Mouse (Mus musculus) heart, postnatal 0 days (tissue): ENCODE measurements around the gene Colgalt1. TPM values are rescaled to one million over a fixed set of nuclear protein-coding genes. Genes with fewer than 3 reads are reported as not detected.
A peak's percentile ranks its signal among the peaks of the same experiment; 100 is the strongest.

Experiments used
- ATAC-seq: fragments of 200-750 bp; cut with Nextera tagmentation; 2 replicates; pipeline ENCODE4 v1.8.0; 2017; ENCODE audit warnings: low read depth, moderate number of reproducible peaks, moderate library complexity; ENCODE audit not compliant: insufficient read depth
- DNase-seq: peaks from one replicate; pipeline ENCODE4 v3.0.0-alpha.2; 2016; ENCODE audit warnings: low spot score
- H3K27ac ChIP-seq: fragments of 300-500 bp; sonication (generic); 2 replicates; pipeline ENCODE4 v1.5.1; 2014; ENCODE audit warnings: low read depth, mild to moderate bottlenecking
- H3K27me3 ChIP-seq: fragments of 300-500 bp; sonication (generic); 2 replicates; pipeline ENCODE4 v1.6.1; 2014; ENCODE audit warnings: low read length, mixed read lengths; ENCODE audit not compliant: control insufficient read depth, insufficient read depth
- H3K36me3 ChIP-seq: fragments of 300-500 bp; sonication (generic); replicated peaks from 2 replicates; pipeline ENCODE4 v1.6.1; 2014; ENCODE audit warnings: low read length, mixed read lengths; ENCODE audit not compliant: control insufficient read depth, insufficient read depth
- H3K4me1 ChIP-seq: fragments of 300-500 bp; sonication (generic); 2 replicates; pipeline ENCODE4 v1.6.1; 2014; ENCODE audit warnings: antibody characterized with exemption; ENCODE audit not compliant: control insufficient read depth, insufficient read depth
- H3K4me2 ChIP-seq: fragments of 300-500 bp; sonication (generic); 2 replicates; pipeline ENCODE4 v1.6.1; 2014; ENCODE audit warnings: low read depth, mild to moderate bottlenecking, low read length, moderate library complexity
- H3K4me3 ChIP-seq: fragments of 300-500 bp; sonication (generic); 2 replicates; pipeline ENCODE4 v1.5.1; 2014; ENCODE audit warnings: low read depth, low read length
- H3K9ac ChIP-seq: fragments of 300-500 bp; sonication (generic); replicated peaks from 2 replicates; pipeline ENCODE4 v1.6.1; 2014; ENCODE audit warnings: low read depth, low read length, mixed read lengths
- H3K9me3 ChIP-seq: fragments of 300-500 bp; sonication (generic); replicated peaks from 2 replicates; pipeline ENCODE4 v1.6.1; 2016; ENCODE audit warnings: low read length; ENCODE audit not compliant: control insufficient read depth
- CTCF ChIP-seq: IDR thresholded peaks from 2 replicates; pipeline ENCODE4 v1.5.1; 2016; ENCODE audit warnings: antibody characterized with exemption, control low read depth, low read depth
- EP300 ChIP-seq: IDR thresholded peaks from 2 replicates; pipeline ENCODE4 v1.6.1; 2016; ENCODE audit warnings: antibody characterized with exemption, low read depth
- WGBS: fragments of 180-500 bp; shearing (Covaris S2); extraction: QIAGEN DNeasy Blood & Tissue Kit; methylation state at CpG from one replicate; pipeline ENCODE4 v1.1.7; 2014; 5-methylcytosine and 5-hydroxymethylcytosine counted together
- polyA plus RNA-seq: library from polyadenylated mRNA; unstranded; fragments of >200 nt; fragmentation: Nextera tagmentation; extraction: Ambion mirVana; gene quantifications from 2 replicates; pipeline ENCODE4 v1.2.1, GENCODE M21; 2015
- total RNA-seq: library from RNA; depleted of rRNA; stranded (reverse); fragments of >200 nt; gene quantifications from 2 replicates; pipeline ENCODE4 v1.2.3, GENCODE M21; 2014; ENCODE audit warnings: low replicate concordance

The Colgalt1 gene
- total and polyA plus RNA-seq, 2 experiments from 2014 or later: 32.7 to 108 TPM

DNA sequence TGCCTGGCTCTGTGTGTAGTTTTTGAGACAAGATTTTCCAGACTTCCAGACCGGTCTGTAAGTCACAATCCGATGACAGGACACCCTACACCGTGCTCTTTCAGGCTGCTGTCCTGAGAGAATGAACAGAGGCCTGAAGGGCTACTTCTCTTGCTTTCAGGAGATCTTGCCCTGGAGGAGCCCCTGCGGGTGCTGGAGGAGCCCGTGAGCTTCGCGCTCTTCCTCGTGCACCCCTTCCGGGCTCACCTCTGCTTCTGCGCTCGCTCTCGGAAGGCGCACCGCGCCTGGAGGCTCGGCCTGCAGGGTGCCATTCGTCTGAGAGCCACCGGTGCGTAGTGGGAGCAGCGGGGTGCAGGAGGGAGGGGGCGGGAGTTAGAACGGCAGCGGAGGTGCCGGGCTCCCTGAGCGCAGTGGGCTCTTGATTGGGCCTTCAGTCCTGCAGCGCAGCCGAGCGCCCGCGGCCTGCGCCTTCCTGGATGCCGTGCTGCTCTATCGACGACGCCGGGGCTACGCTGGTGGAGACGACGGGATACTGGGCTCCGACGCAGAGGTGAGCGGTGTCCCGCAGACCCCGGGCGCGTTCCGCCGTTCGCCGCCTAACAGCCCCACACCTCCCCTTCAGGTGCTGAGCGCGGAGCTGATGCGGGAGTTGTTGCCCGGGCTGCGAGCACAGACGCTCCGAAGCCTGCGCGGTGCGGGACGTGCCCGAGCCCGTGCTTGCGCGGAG lies 8.7 kb upstream of the Colgalt1 start:
- peaks cover 30% of the 10 kb centered on the region for H3K27me3 ChIP-seq
- no peak for TF ChIP-seq CTCF
- TF ChIP-seq EP300: no peak
- WGBS: 4% methylated on average over 53 of the region's 65 CpGs
- no peaks in the 10 kb centered on the region for H3K9me3 ChIP-seq
- peak; percentile 19; the same call in 1 of the 2 replicates for ATAC-seq
- peak overlapping the region; percentile 30 for H3K4me3 ChIP-seq
- peak overlapping the region; percentile 47 for H3K4me2 ChIP-seq
- 0 out of 2 replicates have a peak, but pooled peaks cover 9% of the 10 kb centered on the region for H3K4me1 ChIP-seq
- no peak overlapping the region for H3K27ac ChIP-seq
- DNase-seq: no peak
- H3K36me3 ChIP-seq: no peaks in the 10 kb centered on the region
- H3K9ac ChIP-seq: no peak overlapping the region

DNA sequence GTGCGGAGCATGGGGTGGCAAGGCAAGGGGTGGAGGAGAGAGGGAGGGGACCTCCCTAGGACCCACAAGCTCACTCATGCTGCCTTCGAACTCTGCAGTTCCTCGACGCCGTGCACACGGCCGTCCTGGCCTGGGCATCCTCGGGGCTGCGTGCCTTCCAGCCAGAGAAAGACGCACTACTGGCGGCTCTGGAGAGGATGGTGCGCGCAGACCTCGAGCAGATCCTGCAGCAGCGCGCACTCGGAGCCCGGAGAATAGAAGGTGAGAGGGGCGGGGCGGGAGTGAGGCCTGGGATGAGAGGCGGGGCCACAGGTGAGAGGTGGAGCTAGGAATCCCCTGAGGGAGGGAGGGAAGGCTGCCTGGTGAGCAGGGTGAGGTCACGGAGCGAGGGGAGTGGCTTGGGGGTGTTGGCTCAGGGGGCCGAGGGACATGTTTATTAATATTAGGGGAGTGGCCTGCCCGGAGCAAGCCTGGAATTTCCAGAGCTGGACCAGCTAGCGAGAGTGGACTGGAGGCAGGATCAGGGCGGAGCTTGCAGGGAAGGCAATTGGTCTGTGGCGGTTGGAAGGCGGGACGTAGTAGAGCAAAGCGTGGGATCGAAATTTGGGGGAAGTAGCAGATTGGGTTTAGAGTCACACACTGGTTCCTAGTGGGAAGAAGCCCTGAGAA lies 8.0 kb upstream of the Colgalt1 start:
- no peaks in the 10 kb centered on the region for H3K9me3 ChIP-seq
- no peak overlapping the region for H3K27ac ChIP-seq
- WGBS: 3% methylated on average over 32 of the region's 32 CpGs
- peak overlapping the region; percentile 47 for H3K4me2 ChIP-seq
- peaks cover 30% of the 10 kb centered on the region for H3K27me3 ChIP-seq
- H3K9ac ChIP-seq: no peak overlapping the region
- TF ChIP-seq EP300 (no peak), CTCF (no peak)
- H3K4me1 ChIP-seq: 0 out of 2 replicates have a peak, but pooled peaks cover 9% of the 10 kb centered on the region
- H3K36me3 ChIP-seq: no peaks in the 10 kb centered on the region
- peak; percentile 58 for DNase-seq
- H3K4me3 ChIP-seq: peak overlapping the region; percentile 30
- peak; percentile 80 for ATAC-seq

GRCm38 (mm10) chr8:71604021-71604420 lies 6.8 kb upstream of the Colgalt1 start:
- Histone ChIP-seq H3K9ac (no peak overlapping the region), H3K4me3 (no peak overlapping the region), H3K4me2 (no peak overlapping the region), H3K4me1 (0 out of 2 replicates have a peak, but pooled peaks cover 9% of the 10 kb centered on the region), H3K27ac (no peak overlapping the region), H3K9me3 (no peaks in the 10 kb centered on the region), H3K36me3 (no peaks in the 10 kb centered on the region), H3K27me3 (peaks cover 30% of the 10 kb centered on the region)
- DNase-seq: no peak
- no peak for ATAC-seq
- TF ChIP-seq CTCF: no peak
- TF ChIP-seq EP300: no peak
- WGBS: 78% methylated on average over 7 of the region's 7 CpGs

DNA sequence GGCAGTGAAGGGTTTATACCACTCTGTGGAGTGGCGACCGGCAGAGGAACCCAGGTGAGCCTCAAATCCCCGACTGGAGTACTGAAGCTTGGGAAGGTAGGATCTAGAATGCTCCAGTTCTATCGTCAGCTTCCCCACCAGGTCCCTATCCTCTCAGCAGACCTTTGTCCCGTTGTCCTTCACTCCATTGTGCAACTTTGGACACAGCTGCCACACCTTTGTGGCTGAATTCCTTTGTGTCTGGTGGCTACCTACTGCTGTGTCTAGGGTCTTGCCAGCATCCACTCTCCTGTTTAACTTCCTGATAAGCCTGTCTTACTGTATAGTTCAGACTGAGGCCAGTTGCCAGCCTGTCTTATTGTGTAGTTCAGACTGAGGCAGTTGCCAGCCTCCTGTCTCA lies 1.3 kb downstream of the Colgalt1 start:
- peak overlapping the region; percentile 83 for H3K4me2 ChIP-seq
- TF ChIP-seq CTCF: no peak
- no peak for TF ChIP-seq EP300
- DNase-seq (no peak), ATAC-seq (no peak)
- no peak overlapping the region for H3K27ac ChIP-seq
- H3K9me3 ChIP-seq: no peaks in the 10 kb centered on the region
- H3K27me3 ChIP-seq: no peaks in the 10 kb centered on the region
- WGBS: 39% methylated on average over 5 of the region's 5 CpGs
- H3K9ac ChIP-seq: peak overlapping the region; percentile 82
- peak overlapping the region; percentile 87 for H3K4me3 ChIP-seq
- peaks cover 27% of the 10 kb centered on the region for H3K36me3 ChIP-seq
- peaks cover 10% of the 10 kb centered on the region for H3K4me1 ChIP-seq

- Histone ChIP-seq H3K4me1 (peaks cover 10% of the 10 kb centered on the region), H3K9ac (no peak overlapping the region), H3K4me3 (no peak overlapping the region), H3K27ac (no peak overlapping the region), H3K36me3 (peaks cover 40% of the 10 kb centered on the region), H3K27me3 (no peaks in the 10 kb centered on the region), H3K9me3 (no peaks in the 10 kb centered on the region), H3K4me2 (no peak overlapping the region)
- TF ChIP-seq EP300 (no peak), CTCF (no peak)
- ATAC-seq: no peak
- 54% methylated on average over 4 of the region's 4 CpGs for WGBS
- DNase-seq: no peak
These were observed 2.6 kb downstream of the Colgalt1 start for GRCm38 (mm10) chr8:71613418-71613817.
